Mouse (Mus musculus) heart, postnatal 0 days (tissue): ENCODE measurements around the gene Atp5k.

Experiments
- CTCF ChIP-seq: IDR thresholded peaks from 2 replicates; pipeline ENCODE4 v1.5.1; 2016; ENCODE audit warnings: antibody characterized with exemption, control low read depth, low read depth
- EP300 ChIP-seq: IDR thresholded peaks from 2 replicates; pipeline ENCODE4 v1.6.1; 2016; ENCODE audit warnings: antibody characterized with exemption, low read depth

- no peak for TF ChIP-seq CTCF
- no peak for TF ChIP-seq EP300
These were observed 46.0 kb downstream of the Atp5k start, which contains the start of gene Pde6b for GRCm38 (mm10) chr5:108388201-108388600.
